Mouse (Mus musculus) hindbrain, embryonic 14.5 days (tissue): ENCODE data around the gene Ankib1. TPM values are rescaled to one million over a fixed set of nuclear protein-coding genes. Genes with fewer than 3 reads are reported as not detected.

Source experiments
- ATAC-seq: fragments of 200-750 bp; cut with Nextera tagmentation; 2 replicates; pipeline ENCODE4 v1.8.0; 2017; ENCODE audit warnings: moderate number of reproducible peaks, mild to moderate bottlenecking, moderate TSS enrichment, moderate library complexity; ENCODE audit not compliant: low FRiP score
- DNase-seq: peaks from one replicate; pipeline ENCODE4 v3.0.0-alpha.2; 2015; ENCODE audit warnings: low spot score
- H3K27ac ChIP-seq: fragments of 300-500 bp; sonication (generic); 2 replicates; pipeline ENCODE4 v1.5.1; 2014; ENCODE audit warnings: mild to moderate bottlenecking, moderate library complexity
- H3K27me3 ChIP-seq: fragments of 300-500 bp; sonication (generic); 2 replicates; pipeline ENCODE4 v1.6.1; 2014; ENCODE audit warnings: mild to moderate bottlenecking, low read length, mixed read lengths; ENCODE audit not compliant: control insufficient read depth, insufficient read depth
- H3K36me3 ChIP-seq: fragments of 300-500 bp; sonication (generic); replicated peaks from 2 replicates; pipeline ENCODE4 v1.6.1; 2014; ENCODE audit not compliant: control insufficient read depth, insufficient read depth
- H3K4me1 ChIP-seq: fragments of 300-500 bp; sonication (generic); replicated peaks from 2 replicates; pipeline ENCODE4 v1.6.1; 2014; ENCODE audit warnings: antibody characterized with exemption, low read length, mixed read lengths; ENCODE audit not compliant: control insufficient read depth, insufficient read depth
- H3K4me2 ChIP-seq: fragments of 300-500 bp; sonication (generic); replicated peaks from 2 replicates; pipeline ENCODE4 v1.6.1; 2014; ENCODE audit warnings: mild to moderate bottlenecking, moderate library complexity
- H3K4me3 ChIP-seq: fragments of 300-500 bp; sonication (generic); replicated peaks from 2 replicates; pipeline ENCODE4 v1.5.1; 2014; ENCODE audit warnings: mild to moderate bottlenecking, low read length
- H3K9ac ChIP-seq: fragments of 300-500 bp; sonication (generic); 2 replicates; pipeline ENCODE4 v1.6.1; 2014
- H3K9me3 ChIP-seq: fragments of 300-500 bp; sonication (generic); 2 replicates; pipeline ENCODE4 v1.6.1; 2016; ENCODE audit warnings: low read length; ENCODE audit not compliant: control insufficient read depth
- WGBS: fragments of 180-500 bp; shearing (Covaris S2); extraction: QIAGEN DNeasy Blood & Tissue Kit; methylation state at CpG from one replicate; pipeline ENCODE4 v1.1.7; 2014; 5-methylcytosine and 5-hydroxymethylcytosine counted together
- microRNA-seq: library from miRNA; unstranded; fragments of <30 nt; microRNA quantifications from one replicate; pipeline ENCODE4, GENCODE M21; 2016
- polyA plus RNA-seq: library from polyadenylated mRNA; unstranded; fragments of >200 nt; fragmentation: Nextera tagmentation; extraction: Ambion mirVana; gene quantifications from 2 replicates; pipeline ENCODE4 v1.2.1, GENCODE M21; 2014

Ankib1 gene
- polyA plus RNA-seq, 1 experiment from 2014 or later = 25.0 TPM

DNA sequence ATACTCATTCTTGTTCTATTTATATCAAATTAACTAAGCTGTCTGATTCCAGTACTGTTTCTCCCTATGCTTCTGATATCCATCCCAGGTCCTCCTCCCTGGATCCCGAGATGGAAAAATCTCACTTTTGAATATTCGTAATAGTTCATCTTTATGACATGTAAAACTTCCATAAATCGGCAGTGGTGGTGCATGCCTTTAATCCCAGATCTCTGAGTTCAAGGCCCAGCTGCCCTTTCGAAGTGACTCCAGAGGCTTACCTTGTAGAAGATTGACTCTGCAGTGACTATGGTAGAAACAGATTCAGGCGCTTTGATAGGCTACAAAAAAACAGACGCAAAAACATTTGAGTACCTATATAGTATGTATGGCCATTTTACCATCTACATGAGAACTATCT, 158.1 kb downstream of the Ankib1 start:
- DNase-seq = no peak
- Histone ChIP-seq H3K9me3 (no peaks in the 10 kb centered on the region), H3K27me3 (no peaks in the 10 kb centered on the region), H3K4me1 (peaks cover 13% of the 10 kb centered on the region), H3K9ac (no peak overlapping the region), H3K36me3 (peaks cover 53% of the 10 kb centered on the region), H3K4me3 (no peak overlapping the region), H3K27ac (no peak overlapping the region), H3K4me2 (no peak overlapping the region)
- no peak for ATAC-seq
- 96% methylated on average over 6 of the region's 6 CpGs for WGBS

Small RNA genes lying within 50 kb of the gene (microRNA-seq; reads per million reads assigned to microRNA genes)
- gene Gm22926 (not detected), gene Gm26238 (not detected)

Other genes starting within 250 kb of the Ankib1 start
- gene 1700109H08Rik, start 231.4 kb downstream of the Ankib1 start, polyA plus RNA-seq = 1.7 and 3.5 TPM in 2 replicates
- 18.3 and 25.2 TPM in 2 replicates for gene Pex1, start 206.9 kb downstream of the Ankib1 start, polyA plus RNA-seq
- 14.8 and 15.9 TPM in 2 replicates for gene Rbm48, start 206.3 kb downstream of the Ankib1 start, polyA plus RNA-seq
- not detected in 2 replicates for gene Tmbim7, start 151.7 kb downstream of the Ankib1 start, polyA plus RNA-seq
- 77.4 and 81.5 TPM in 2 replicates for gene Gatad1, start 145.7 kb downstream of the Ankib1 start, polyA plus RNA-seq
- 49.8 and 51.4 TPM in 2 replicates for gene Krit1, start 259 bp upstream of the Ankib1 start, polyA plus RNA-seq
- 0.07 and 0.12 TPM in 2 replicates for gene Lrrd1, start 42.2 kb upstream of the Ankib1 start, polyA plus RNA-seq
- gene Mterf1a, start 91.0 kb upstream of the Ankib1 start, polyA plus RNA-seq = 5.9 and 7.3 TPM in 2 replicates
- 261 and 282 TPM in 2 replicates for gene Akap9, start 125.1 kb upstream of the Ankib1 start, polyA plus RNA-seq